In genomic region chr16:14159746-14160131, GRCm38 (mm10) we compare ENCODE assay signal across 8 mouse cellular contexts. TPM values are rescaled to one million over a fixed set of nuclear protein-coding genes. Genes with fewer than 3 reads are reported as not detected.
A peak's percentile ranks its signal among the peaks of the same experiment; 100 is the strongest.
DNase-seq lines count a peak whose midpoint lies in the region; ATAC-seq and TF ChIP-seq lines count a peak whose summit lies in the region.

No protein-coding gene starts in this region.

- H3K27me3 ChIP-seq in forebrain, embryonic 12.5 days = no peaks in the 10 kb centered on the region
- H3K27me3 ChIP-seq in lung, postnatal 0 days (replicated peaks; ENCODE audit: insufficient read depth, low read length) = no peaks in the 10 kb centered on the region

- H3K36me3 ChIP-seq in forebrain, embryonic 12.5 days (replicated peaks) = no peaks in the 10 kb centered on the region
- H3K36me3 ChIP-seq in lung, postnatal 0 days (ENCODE audit: insufficient read depth, low read length) = no peaks in the 10 kb centered on the region

- peaks cover 23% of the 10 kb centered on the region for H3K4me1 ChIP-seq in forebrain, embryonic 12.5 days
- peaks cover 19% of the 10 kb centered on the region for H3K4me1 ChIP-seq in lung, postnatal 0 days (ENCODE audit: insufficient read depth, low read depth, low read length)

- peak overlapping the region; percentile 75 for H3K4me2 ChIP-seq in forebrain, embryonic 12.5 days
- H3K4me2 ChIP-seq in lung, postnatal 0 days (replicated peaks; ENCODE audit: low read depth, low read length) = peak overlapping the region; percentile 71

- ATAC-seq in forebrain, embryonic 12.5 days (ENCODE audit: low FRiP score) = peak; percentile 10
- ATAC-seq in lung, postnatal 0 days = peak; percentile 13

- peak overlapping the region; percentile 61 for H3K9ac ChIP-seq in forebrain, embryonic 12.5 days
- H3K9ac ChIP-seq in lung, postnatal 0 days (replicated peaks; ENCODE audit: low read depth) = peak overlapping the region; percentile 75

- H3K4me3 ChIP-seq in forebrain, embryonic 12.5 days (replicated peaks) = peak overlapping the region; percentile 69
- peak overlapping the region; percentile 68 for H3K4me3 ChIP-seq in lung, postnatal 0 days (ENCODE audit: low read depth, low read length)

- peak; percentile 75 for DNase-seq in MEL-GATA-1-ER (ENCODE audit: extremely low read depth, low read depth)
- peak; percentile 72 for DNase-seq in c-Kit-negative CD71-positive TER-119-positive erythroid progenitor cells, embryonic 14.5 days (ENCODE audit: low read depth, low spot score)
- DNase-seq in heart, postnatal 4 days = peak; percentile 83
- DNase-seq in layer of hippocampus, adult 8-10 months (ENCODE audit: low spot score in 2 of 2) = peak; percentile 80 to 83
- DNase-seq in lung, postnatal 0 days (ENCODE audit: low spot score) = peak; percentile 94
- DNase-seq in ovary, postnatal 36 days (ENCODE audit: low spot score) = peak; percentile 49
- DNase-seq in thymus, postnatal 25 days = peak; percentile 75

- peak overlapping the region; percentile 95 for H3K27ac ChIP-seq in forebrain, embryonic 12.5 days
- peak overlapping the region; percentile 98 for H3K27ac ChIP-seq in lung, postnatal 0 days (ENCODE audit: low read length)

- TF ChIP-seq CTCF in lung, postnatal 0 days (IDR thresholded peaks at IDR 0.05) = peak; percentile 91

- no peaks in the 10 kb centered on the region for H3K9me3 ChIP-seq in forebrain, embryonic 12.5 days
- no peaks in the 10 kb centered on the region for H3K9me3 ChIP-seq in lung, postnatal 0 days (ENCODE audit: low read length)

- TF ChIP-seq EP300 in lung, postnatal 0 days (IDR thresholded peaks at IDR 0.05) = no peak

- under 1% methylated on average over 10 of the region's 10 CpGs for WGBS in forebrain, embryonic 12.5 days
- under 1% methylated on average over 10 of the region's 10 CpGs for WGBS in lung, postnatal 0 days

RNA-seq across cellular contexts. Expression of gene Nde1, which starts 3.3 kb away (rescaled TPM):
- 161 and 162 TPM in 2 replicates for polyA plus RNA-seq in forebrain, embryonic 12.5 days (2016; fragmentation: Nextera tagmentation; extraction: Ambion mirVana)
- 10 to 100 TPM; 48.7 to 52.7 TPM for total RNA-seq in heart, postnatal 4 days (2021)
- 10 to 100 TPM; 24.0 to 27.2 (median 24.9) TPM for total RNA-seq in layer of hippocampus, adult 8-10 months (2022)
- 37.7 TPM in 2 replicates for polyA plus RNA-seq in lung, postnatal 0 days (2015; fragmentation: Nextera tagmentation; extraction: Ambion mirVana)

RNA-seq across cellular contexts. Expression of gene Marf1, which starts 3.4 kb away (rescaled TPM):
- 15.3 and 15.5 TPM in 2 replicates for polyA plus RNA-seq in forebrain, embryonic 12.5 days (2016; fragmentation: Nextera tagmentation; extraction: Ambion mirVana)
- total RNA-seq in heart, postnatal 4 days (2021) = 10 to 100 TPM; 24.7 to 24.8 TPM
- total RNA-seq in layer of hippocampus, adult 8-10 months (2022) = 100 to 1,000 TPM; 119 to 156 (median 140) TPM
- polyA plus RNA-seq in lung, postnatal 0 days (2015; fragmentation: Nextera tagmentation; extraction: Ambion mirVana) = 13.2 and 14.0 TPM in 2 replicates

Comparison
In these comparisons a context has a peak if more than half of its experiments do, and no peak if none do; other contexts are left out.
1. Peak in every context shown above with its lines: DNase-seq, ATAC-seq, H3K4me3 ChIP-seq and H3K27ac ChIP-seq.
2. RNA of gene Marf1, which starts 3.4 kb away (total RNA-seq): 119 to 156 TPM in layer of hippocampus, adult 8-10 months; 24.7 to 24.8 TPM in heart, postnatal 4 days; every median in the first group is over 4 times any median in the second.